Mouse (Mus musculus): ENCODE data around the gene Ugt1a9.

The Ugt1a9 gene

GRCm38 (mm10) chr1:88235894-88236415, 165.4 kb downstream of the Ugt1a9 start:
- no peak for DNase-seq (ENCODE audit: low spot score)

- DNase-seq (ENCODE audit: low spot score): no peak
Measured at GRCm38 (mm10) chr1:88237311-88237710, 166.7 kb downstream of the Ugt1a9 start.

- DNase-seq (ENCODE audit: low spot score): no peak
Measured at GRCm38 (mm10) chr1:88238771-88239170, 168.2 kb downstream of the Ugt1a9 start.

GRCm38 (mm10) chr1:88240072-88240471, 169.5 kb downstream of the Ugt1a9 start:
- DNase-seq (ENCODE audit: low spot score): no peak

GRCm38 (mm10) chr1:88240579-88240978, 170.0 kb downstream of the Ugt1a9 start:
- no peak for DNase-seq (ENCODE audit: low spot score)

GRCm38 (mm10) chr1:88243861-88244260, 173.3 kb downstream of the Ugt1a9 start:
- no peak for DNase-seq (ENCODE audit: low spot score)

- no peak for DNase-seq (ENCODE audit: low spot score)
Measured at GRCm38 (mm10) chr1:88245881-88246280, 175.3 kb downstream of the Ugt1a9 start.

GRCm38 (mm10) chr1:88246386-88246785, 175.8 kb downstream of the Ugt1a9 start:
- DNase-seq (ENCODE audit: low spot score): no peak

- no peak for DNase-seq (ENCODE audit: low spot score)
Measured at GRCm38 (mm10) chr1:88247660-88248059, 177.1 kb downstream of the Ugt1a9 start.

- no peak for DNase-seq (ENCODE audit: low spot score)
Measured at GRCm38 (mm10) chr1:88248658-88249057, 178.1 kb downstream of the Ugt1a9 start.

GRCm38 (mm10) chr1:88249596-88249995, 179.0 kb downstream of the Ugt1a9 start:
- no peak for DNase-seq (ENCODE audit: low spot score)

- no peak for DNase-seq (ENCODE audit: low spot score)
Measured at GRCm38 (mm10) chr1:88250023-88250422, 179.4 kb downstream of the Ugt1a9 start.

- DNase-seq (ENCODE audit: low spot score): no peak
Measured at GRCm38 (mm10) chr1:88253106-88253505, 182.5 kb downstream of the Ugt1a9 start.

- no peak for DNase-seq (ENCODE audit: low spot score)
Measured at GRCm38 (mm10) chr1:88253540-88253939, 182.9 kb downstream of the Ugt1a9 start.

- no peak for DNase-seq (ENCODE audit: low spot score)
Measured at GRCm38 (mm10) chr1:88254793-88255465, 184.3 kb downstream of the Ugt1a9 start.

GRCm38 (mm10) chr1:88255466-88255857, 184.9 kb downstream of the Ugt1a9 start:
- DNase-seq (ENCODE audit: low spot score): no peak

GRCm38 (mm10) chr1:88255989-88256754, 185.6 kb downstream of the Ugt1a9 start:
- no peak for DNase-seq (ENCODE audit: low spot score)

- DNase-seq (ENCODE audit: low spot score): no peak
Measured at GRCm38 (mm10) chr1:88256886-88257663, 186.5 kb downstream of the Ugt1a9 start.

- no peak for DNase-seq (ENCODE audit: low spot score)
Measured at GRCm38 (mm10) chr1:88257681-88258080, 187.1 kb downstream of the Ugt1a9 start.

- DNase-seq (ENCODE audit: low spot score): peak; percentile 30
Measured at GRCm38 (mm10) chr1:88258361-88258760, 187.8 kb downstream of the Ugt1a9 start.

GRCm38 (mm10) chr1:88258881-88259642, 188.5 kb downstream of the Ugt1a9 start:
- DNase-seq (ENCODE audit: low spot score): no peak

GRCm38 (mm10) chr1:88259643-88260024, 189.0 kb downstream of the Ugt1a9 start:
- DNase-seq (ENCODE audit: low spot score): no peak
